Mouse (Mus musculus): Measurements from ENCODE around the gene 1500009C09Rik. TPM values are rescaled to one million over a fixed set of nuclear protein-coding genes. Genes with fewer than 3 reads are reported as not detected.
"Not testable (repeated sequence)": the region's sequence is repeated elsewhere in the genome, so short reads cannot be mapped to it uniquely, and the experiment has no call there.

1500009C09Rik gene
- polyA plus RNA-seq, 1 experiment: not detected

GRCm38 (mm10) chr15:82243311-82243710, 8.9 kb upstream of the 1500009C09Rik start:
- WGBS: 57% methylated on average over 3 of the region's 3 CpGs
- H3K27ac ChIP-seq (ENCODE audit: insufficient read depth, low read depth, low read length): no peak overlapping the region
- H3K4me1 ChIP-seq (ENCODE audit: control insufficient read depth, insufficient read depth, low read length): no peaks in the 10 kb centered on the region
- H3K4me3 ChIP-seq (ENCODE audit: insufficient read depth, low read depth, low read length): 0 out of 2 replicates have a peak overlapping the region, but pooled peaks have one; percentile 70
- TF ChIP-seq CTCF (IDR thresholded peaks at IDR 0.05; ENCODE audit: insufficient read depth, low read depth, low read length): no peak

- Histone ChIP-seq H3K4me1 (ENCODE audit: control insufficient read depth, insufficient read depth, low read length) (no peaks in the 10 kb centered on the region), H3K27ac (ENCODE audit: insufficient read depth, low read depth, low read length) (no peak overlapping the region), H3K4me3 (ENCODE audit: insufficient read depth, low read depth, low read length) (peak overlapping the region; percentile 70)
- whole genome bisulfite sequencing: 1% methylated on average over 12 of the region's 12 CpGs
- no peak for TF ChIP-seq POLR2A (IDR thresholded peaks at IDR 0.05; ENCODE audit: insufficient read depth, low read depth, low read length)
- no peak for TF ChIP-seq CTCF (IDR thresholded peaks at IDR 0.05; ENCODE audit: insufficient read depth, low read depth, low read length)
Measured at GRCm38 (mm10) chr15:82243742-82244114, 8.5 kb upstream of the 1500009C09Rik start.

- TF ChIP-seq POLR2A (IDR thresholded peaks at IDR 0.05; ENCODE audit: insufficient read depth, low read depth, low read length) (no peak; the same call in 1 of the 2 replicates), CTCF (IDR thresholded peaks at IDR 0.05; ENCODE audit: insufficient read depth, low read depth, low read length) (no peak)
- no peak within 1 kb of the TSS for H3K27ac ChIP-seq (ENCODE audit: insufficient read depth, low read depth, low read length)
- peak within 1 kb of the TSS; percentile 70 for H3K4me3 ChIP-seq (ENCODE audit: insufficient read depth, low read depth, low read length)
- H3K4me1 ChIP-seq (ENCODE audit: control insufficient read depth, insufficient read depth, low read length): no peaks in the 10 kb centered on the region
- under 1% methylated on average over 65 of the region's 65 CpGs for WGBS
Measured at GRCm38 (mm10) chr15:82244115-82244804, 7.9 kb upstream of the 1500009C09Rik start, which contains the start of gene Cenpm. Gene Cenpm (minus strand): TSS chr15:82244748.

- not testable (repeated sequence) for H3K27ac ChIP-seq (ENCODE audit: insufficient read depth, low read depth, low read length); H3K4me1 ChIP-seq (ENCODE audit: control insufficient read depth, insufficient read depth, low read length)
- 0 out of 2 replicates have a peak overlapping the region, but pooled peaks have one; percentile 70 for H3K4me3 ChIP-seq (ENCODE audit: insufficient read depth, low read depth, low read length)
- WGBS: 19% methylated on average over 9 of the region's 9 CpGs
Measured at GRCm38 (mm10) chr15:82244805-82245161, 7.4 kb upstream of the 1500009C09Rik start.

- Histone ChIP-seq H3K4me3 (ENCODE audit: insufficient read depth, low read depth, low read length) (no peak overlapping the region), H3K4me1 (ENCODE audit: control insufficient read depth, insufficient read depth, low read length) (no peaks in the 10 kb centered on the region), H3K27ac (ENCODE audit: insufficient read depth, low read depth, low read length) (no peak overlapping the region)
- TF ChIP-seq CTCF (IDR thresholded peaks at IDR 0.05; ENCODE audit: insufficient read depth, low read depth, low read length) (no peak), POLR2A (IDR thresholded peaks at IDR 0.05; ENCODE audit: insufficient read depth, low read depth, low read length) (no peak)
- WGBS: 83% methylated on average over 3 of the region's 3 CpGs
Measured at GRCm38 (mm10) chr15:82247131-82247776, 4.9 kb upstream of the 1500009C09Rik start.

GRCm38 (mm10) chr15:82251579-82251978, 618 bp upstream of the 1500009C09Rik start:
- H3K4me3 ChIP-seq (ENCODE audit: insufficient read depth, low read depth, low read length): no peak overlapping the region
- no peak overlapping the region for H3K27ac ChIP-seq (ENCODE audit: insufficient read depth, low read depth, low read length)
- TF ChIP-seq POLR2A (IDR thresholded peaks at IDR 0.05; ENCODE audit: insufficient read depth, low read depth, low read length) (no peak), CTCF (IDR thresholded peaks at IDR 0.05; ENCODE audit: insufficient read depth, low read depth, low read length) (no peak)
- WGBS: 90% methylated on average over 3 of the region's 3 CpGs
- H3K4me1 ChIP-seq (ENCODE audit: control insufficient read depth, insufficient read depth, low read length): peaks cover 8% of the 10 kb centered on the region

- H3K4me1 ChIP-seq (ENCODE audit: control insufficient read depth, insufficient read depth, low read length): peaks cover 22% of the 10 kb centered on the region
- H3K27ac ChIP-seq (ENCODE audit: insufficient read depth, low read depth, low read length): peak overlapping the region; percentile 98
- H3K4me3 ChIP-seq (ENCODE audit: insufficient read depth, low read depth, low read length): peak overlapping the region; percentile 78
- TF ChIP-seq POLR2A (IDR thresholded peaks at IDR 0.05; ENCODE audit: insufficient read depth, low read depth, low read length) (0 out of 2 replicates have a peak, but pooled peaks have one; percentile 13), CTCF (IDR thresholded peaks at IDR 0.05; ENCODE audit: insufficient read depth, low read depth, low read length) (peak; percentile 46)
- WGBS: 11% methylated on average over 4 of the region's 4 CpGs
Measured at GRCm38 (mm10) chr15:82255248-82255647, 3.1 kb downstream of the 1500009C09Rik start.

- TF ChIP-seq CTCF (IDR thresholded peaks at IDR 0.05; ENCODE audit: insufficient read depth, low read depth, low read length) (0 out of 2 replicates have a peak, but pooled peaks have one; percentile 43), POLR2A (IDR thresholded peaks at IDR 0.05; ENCODE audit: insufficient read depth, low read depth, low read length) (peak; percentile 58)
- H3K4me3 ChIP-seq (ENCODE audit: insufficient read depth, low read depth, low read length): peak overlapping the region; percentile 78
- WGBS: 3% methylated on average over 10 of the region's 10 CpGs
- H3K4me1 ChIP-seq (ENCODE audit: control insufficient read depth, insufficient read depth, low read length): peaks cover 22% of the 10 kb centered on the region
- peak overlapping the region; percentile 98 for H3K27ac ChIP-seq (ENCODE audit: insufficient read depth, low read depth, low read length)
Measured at GRCm38 (mm10) chr15:82255944-82256383, 3.8 kb downstream of the 1500009C09Rik start.

- 22% methylated on average over 16 of the region's 16 CpGs for WGBS
- H3K4me3 ChIP-seq (ENCODE audit: insufficient read depth, low read depth, low read length): no peak overlapping the region
- H3K4me1 ChIP-seq (ENCODE audit: control insufficient read depth, insufficient read depth, low read length): peaks cover 25% of the 10 kb centered on the region
- peak; percentile 98 for TF ChIP-seq CTCF (IDR thresholded peaks at IDR 0.05; ENCODE audit: insufficient read depth, low read depth, low read length)
- TF ChIP-seq POLR2A (IDR thresholded peaks at IDR 0.05; ENCODE audit: insufficient read depth, low read depth, low read length): no peak
- H3K27ac ChIP-seq (ENCODE audit: insufficient read depth, low read depth, low read length): no peak overlapping the region
Measured at GRCm38 (mm10) chr15:82259510-82259909, 7.3 kb downstream of the 1500009C09Rik start.

Measured in olfactory bulb, adult 2 months (tissue).